Mouse (Mus musculus): Measurements from ENCODE around the gene Dbil5. TPM values are rescaled to one million over a fixed set of nuclear protein-coding genes. Genes with fewer than 3 reads are reported as not detected.
A peak's percentile ranks its signal among the peaks of the same experiment; 100 is the strongest.

Gene Dbil5
- polyA plus RNA-seq, 1 experiment from 2014 or later: 1.3 TPM

DNA sequence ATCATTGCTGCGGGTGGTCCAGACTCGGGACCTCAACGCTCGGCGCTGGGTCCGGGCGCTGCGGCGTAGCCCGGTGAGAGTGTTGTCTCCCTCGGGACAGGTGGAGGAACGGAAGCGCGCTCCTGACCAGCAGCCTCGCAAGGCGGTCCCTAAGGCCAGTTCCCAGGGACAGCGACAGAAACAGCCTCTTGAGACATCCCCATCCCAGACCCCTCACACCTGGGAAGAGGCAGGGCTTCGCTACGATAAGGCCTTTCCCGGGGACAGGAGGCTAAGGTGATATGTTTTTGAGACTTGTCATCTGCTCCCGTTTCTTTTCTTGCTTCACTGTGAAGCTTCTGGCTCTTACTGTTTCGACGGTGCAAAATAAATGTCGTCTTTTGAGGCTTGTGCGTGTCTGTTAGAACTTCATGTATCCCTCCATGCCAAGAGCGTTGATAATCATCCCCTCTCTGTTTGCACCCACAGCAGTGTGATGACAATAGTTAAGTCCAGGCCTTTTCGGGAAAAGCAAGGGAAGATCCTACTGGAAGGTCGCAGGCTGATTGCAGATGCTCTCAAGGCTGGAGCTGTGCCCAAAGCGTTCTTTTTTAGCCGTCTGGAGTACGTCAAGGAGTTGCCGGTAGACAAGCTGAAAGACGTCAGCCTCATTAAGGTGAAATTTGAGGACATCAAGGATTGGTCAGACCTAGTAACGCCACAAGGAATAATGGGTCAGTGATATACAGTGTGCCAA lies 26.6 kb downstream of the Dbil5 start:
- 2% methylated on average over 34 of the region's 34 CpGs for WGBS

DNA sequence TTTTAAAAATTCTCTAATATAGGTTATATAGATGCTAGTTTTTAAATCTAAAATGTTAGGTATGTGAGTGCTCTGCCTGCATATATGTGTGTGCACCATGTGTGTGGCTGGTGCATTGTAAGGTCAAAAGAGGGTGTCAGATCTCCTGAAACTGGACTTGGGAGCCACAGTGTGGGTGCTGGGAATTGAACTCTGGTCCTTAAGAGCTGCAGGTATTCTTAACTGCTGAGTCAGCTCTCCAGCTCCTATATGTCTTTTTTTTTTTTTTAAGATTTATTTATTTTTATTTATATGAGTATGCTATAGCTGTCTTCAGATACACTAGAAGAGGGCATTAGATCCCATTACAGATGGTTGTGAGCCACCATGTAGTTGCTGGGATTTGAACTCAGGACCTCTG lies 29.0 kb downstream of the Dbil5 start:
- no peak for ATAC-seq (ENCODE audit: insufficient number of reproducible peaks, insufficient read depth, low FRiP score, low read depth)
- no peaks in the 10 kb centered on the region for H3K27me3 ChIP-seq (ENCODE audit: control insufficient read depth, insufficient read depth, low read length)
- peaks cover 9% of the 10 kb centered on the region; the same call in 1 of the 2 replicates for H3K4me1 ChIP-seq (ENCODE audit: control insufficient read depth, insufficient read depth, low read length)
- H3K4me3 ChIP-seq (ENCODE audit: low read depth, low read length): no peak overlapping the region
- H3K9ac ChIP-seq (replicated peaks; ENCODE audit: low read depth, low read length): no peak overlapping the region
- peaks cover 19% of the 10 kb centered on the region for H3K36me3 ChIP-seq (ENCODE audit: control insufficient read depth, insufficient read depth, low read length)
- no peak overlapping the region for H3K4me2 ChIP-seq (replicated peaks; ENCODE audit: low read depth, low read length)
- no peak overlapping the region for H3K27ac ChIP-seq (ENCODE audit: low read length)
- H3K9me3 ChIP-seq (ENCODE audit: control insufficient read depth, low read depth, low read length): no peaks in the 10 kb centered on the region

More for the DNA sequence above, 26.6 kb downstream of the Dbil5 start:
- Histone ChIP-seq H3K36me3 (ENCODE audit: control insufficient read depth, insufficient read depth, low read length) (peaks cover 25% of the 10 kb centered on the region), H3K4me1 (ENCODE audit: control insufficient read depth, insufficient read depth, low read length) (peaks cover 9% of the 10 kb centered on the region; the same call in 1 of the 2 replicates), H3K4me2 (replicated peaks; ENCODE audit: low read depth, low read length) (peak overlapping the region; percentile 89), H3K27me3 (ENCODE audit: control insufficient read depth, insufficient read depth, low read length) (no peaks in the 10 kb centered on the region), H3K9ac (replicated peaks; ENCODE audit: low read depth, low read length) (peak overlapping the region; percentile 71), H3K4me3 (ENCODE audit: low read depth, low read length) (peak overlapping the region; percentile 92), H3K9me3 (ENCODE audit: control insufficient read depth, low read depth, low read length) (no peaks in the 10 kb centered on the region), H3K27ac (ENCODE audit: low read length) (peak overlapping the region; percentile 52; the same call in 1 of the 2 replicates)
- peak; percentile 35; the same call in 1 of the 2 replicates for ATAC-seq (ENCODE audit: insufficient number of reproducible peaks, insufficient read depth, low FRiP score, low read depth)

DNA sequence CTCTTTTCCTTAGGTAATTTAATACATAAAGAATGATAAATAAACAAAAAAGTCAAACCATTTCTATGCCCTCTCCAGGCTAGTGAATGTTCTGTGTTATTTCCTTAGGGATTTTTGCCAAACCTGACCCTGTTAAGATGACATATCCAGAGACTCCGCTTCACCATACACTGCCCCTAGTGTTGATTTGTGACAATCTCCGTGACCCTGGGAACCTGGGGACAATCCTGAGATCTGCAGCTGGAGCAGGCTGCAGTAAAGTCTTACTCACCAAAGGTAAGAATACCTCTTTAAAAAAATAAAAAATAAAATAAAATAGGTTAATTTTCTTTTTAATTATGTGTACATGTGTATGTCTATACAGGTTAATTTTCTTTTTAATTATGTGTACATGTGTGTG lies 29.8 kb downstream of the Dbil5 start:
- H3K36me3 ChIP-seq (ENCODE audit: control insufficient read depth, insufficient read depth, low read length): peaks cover 19% of the 10 kb centered on the region
- H3K4me3 ChIP-seq (ENCODE audit: low read depth, low read length): no peak overlapping the region

DNA sequence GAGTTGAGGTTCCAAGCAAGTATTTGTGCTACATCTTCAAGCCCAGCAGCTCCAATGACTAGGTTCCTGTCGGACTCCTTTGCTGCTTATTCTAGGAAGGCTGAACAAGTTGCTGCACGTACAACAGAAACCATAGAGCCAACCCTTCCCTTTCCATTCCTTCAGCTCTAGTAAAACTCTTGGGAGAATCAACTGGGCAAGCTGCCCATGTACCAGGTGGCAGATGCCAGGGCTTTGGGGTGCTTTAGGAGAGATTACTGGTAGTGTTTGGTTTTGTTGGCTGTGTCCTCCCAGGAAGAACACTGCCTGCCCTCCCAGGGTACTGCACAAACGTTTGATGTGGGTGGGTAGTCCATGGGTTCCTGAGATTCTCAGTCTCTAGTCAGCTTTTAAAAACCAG lies 34.6 kb downstream of the Dbil5 start:
- no peak overlapping the region for H3K9ac ChIP-seq (replicated peaks; ENCODE audit: low read depth, low read length)
- no peak overlapping the region for H3K27ac ChIP-seq (ENCODE audit: low read length)

More for the DNA sequence above, 29.8 kb downstream of the Dbil5 start:
- Histone ChIP-seq H3K27ac (ENCODE audit: low read length) (no peak overlapping the region), H3K4me1 (ENCODE audit: control insufficient read depth, insufficient read depth, low read length) (peaks cover 5% of the 10 kb centered on the region; the same call in 1 of the 2 replicates), H3K4me2 (replicated peaks; ENCODE audit: low read depth, low read length) (no peak overlapping the region), H3K9ac (replicated peaks; ENCODE audit: low read depth, low read length) (no peak overlapping the region), H3K9me3 (ENCODE audit: control insufficient read depth, low read depth, low read length) (no peaks in the 10 kb centered on the region), H3K27me3 (ENCODE audit: control insufficient read depth, insufficient read depth, low read length) (no peaks in the 10 kb centered on the region)
- ATAC-seq (ENCODE audit: insufficient number of reproducible peaks, insufficient read depth, low FRiP score, low read depth): no peak
- 53% methylated on average over 2 of the region's 2 CpGs for WGBS

DNA sequence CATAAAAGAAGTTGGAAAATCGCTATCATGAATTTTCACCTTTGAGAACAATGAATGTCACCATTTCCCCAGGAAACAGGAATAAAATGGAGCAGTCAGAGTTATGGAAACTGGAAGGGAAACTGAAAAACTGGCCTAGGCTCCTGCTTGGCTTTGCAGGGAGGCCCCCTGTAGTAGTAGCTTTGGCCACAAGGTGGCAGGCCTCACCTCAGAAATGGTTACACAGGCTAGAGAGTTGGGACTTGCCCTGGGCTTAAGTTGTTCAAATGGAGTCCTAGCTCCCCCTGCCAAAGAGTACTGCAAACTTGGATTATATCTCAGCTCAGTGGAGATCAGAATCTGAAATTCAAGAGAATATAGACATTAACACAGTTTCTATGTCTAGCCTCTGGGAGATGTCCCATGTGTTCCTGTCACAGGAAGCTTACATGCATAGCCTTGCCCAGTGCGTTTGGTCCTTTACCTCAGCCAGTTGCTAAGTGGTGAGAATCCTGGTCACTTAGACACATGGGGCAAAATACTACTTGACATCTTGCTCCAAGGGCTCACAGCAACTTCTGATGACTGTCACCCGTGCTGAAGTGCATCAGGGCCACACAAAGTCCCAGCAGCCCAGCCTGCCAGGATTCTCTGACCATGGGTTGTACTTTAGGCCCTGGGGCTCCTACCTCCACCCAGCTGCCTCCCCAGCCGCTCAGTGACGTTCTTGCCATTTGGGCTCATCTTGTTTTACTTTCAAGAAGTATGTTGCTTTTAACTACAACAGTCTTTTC lies 35.9 kb downstream of the Dbil5 start:
- peaks cover 20% of the 10 kb centered on the region for H3K36me3 ChIP-seq (ENCODE audit: control insufficient read depth, insufficient read depth, low read length)
- no peak overlapping the region for H3K4me3 ChIP-seq (ENCODE audit: low read depth, low read length)
- H3K4me2 ChIP-seq (replicated peaks; ENCODE audit: low read depth, low read length): no peak overlapping the region
- H3K4me1 ChIP-seq (ENCODE audit: control insufficient read depth, insufficient read depth, low read length): no peaks in the 10 kb centered on the region
- WGBS: 42% methylated on average over 5 of the region's 5 CpGs
- H3K27me3 ChIP-seq (ENCODE audit: control insufficient read depth, insufficient read depth, low read length): no peaks in the 10 kb centered on the region
- no peak overlapping the region for H3K27ac ChIP-seq (ENCODE audit: low read length)
- peak; percentile 78; the same call in 1 of the 2 replicates for ATAC-seq (ENCODE audit: insufficient number of reproducible peaks, insufficient read depth, low FRiP score, low read depth)
- H3K9ac ChIP-seq (replicated peaks; ENCODE audit: low read depth, low read length): no peak overlapping the region
- H3K9me3 ChIP-seq (ENCODE audit: control insufficient read depth, low read depth, low read length): no peaks in the 10 kb centered on the region

More for the DNA sequence above, 34.6 kb downstream of the Dbil5 start:
- Histone ChIP-seq H3K4me1 (ENCODE audit: control insufficient read depth, insufficient read depth, low read length) (no peaks in the 10 kb centered on the region), H3K27me3 (ENCODE audit: control insufficient read depth, insufficient read depth, low read length) (no peaks in the 10 kb centered on the region), H3K36me3 (ENCODE audit: control insufficient read depth, insufficient read depth, low read length) (peaks cover 19% of the 10 kb centered on the region), H3K4me2 (replicated peaks; ENCODE audit: low read depth, low read length) (no peak overlapping the region), H3K9me3 (ENCODE audit: control insufficient read depth, low read depth, low read length) (no peaks in the 10 kb centered on the region), H3K4me3 (ENCODE audit: low read depth, low read length) (no peak overlapping the region)
- WGBS: 52% methylated on average over 3 of the region's 3 CpGs
- ATAC-seq (ENCODE audit: insufficient number of reproducible peaks, insufficient read depth, low FRiP score, low read depth): no peak

DNA sequence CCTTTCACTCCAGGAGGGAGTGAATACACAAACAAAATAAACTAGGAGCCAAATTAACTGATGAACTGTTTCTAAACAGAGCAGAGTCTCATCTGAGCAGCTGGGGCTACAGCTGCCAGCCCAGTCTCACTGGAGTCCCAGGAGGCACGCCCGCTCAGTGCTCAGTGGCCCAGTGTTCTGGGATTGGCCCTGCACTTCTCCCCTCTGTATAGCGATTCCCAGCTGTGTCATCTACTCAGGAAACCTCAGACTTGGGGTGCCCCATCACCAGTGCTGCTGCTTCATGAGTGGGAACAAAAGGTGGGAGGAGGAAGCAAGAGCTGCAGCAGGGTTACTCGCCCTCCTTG lies 36.5 kb downstream of the Dbil5 start:
- Histone ChIP-seq H3K36me3 (ENCODE audit: control insufficient read depth, insufficient read depth, low read length) (peaks cover 17% of the 10 kb centered on the region), H3K9me3 (ENCODE audit: control insufficient read depth, low read depth, low read length) (no peaks in the 10 kb centered on the region), H3K4me3 (ENCODE audit: low read depth, low read length) (no peak overlapping the region), H3K4me2 (replicated peaks; ENCODE audit: low read depth, low read length) (no peak overlapping the region), H3K27me3 (ENCODE audit: control insufficient read depth, insufficient read depth, low read length) (no peaks in the 10 kb centered on the region), H3K9ac (replicated peaks; ENCODE audit: low read depth, low read length) (no peak overlapping the region), H3K27ac (ENCODE audit: low read length) (peak overlapping the region; percentile 52; the same call in 1 of the 2 replicates), H3K4me1 (ENCODE audit: control insufficient read depth, insufficient read depth, low read length) (no peaks in the 10 kb centered on the region)
- no peak for ATAC-seq (ENCODE audit: insufficient number of reproducible peaks, insufficient read depth, low FRiP score, low read depth)
- WGBS: 78% methylated on average over 4 of the region's 4 CpGs

DNA sequence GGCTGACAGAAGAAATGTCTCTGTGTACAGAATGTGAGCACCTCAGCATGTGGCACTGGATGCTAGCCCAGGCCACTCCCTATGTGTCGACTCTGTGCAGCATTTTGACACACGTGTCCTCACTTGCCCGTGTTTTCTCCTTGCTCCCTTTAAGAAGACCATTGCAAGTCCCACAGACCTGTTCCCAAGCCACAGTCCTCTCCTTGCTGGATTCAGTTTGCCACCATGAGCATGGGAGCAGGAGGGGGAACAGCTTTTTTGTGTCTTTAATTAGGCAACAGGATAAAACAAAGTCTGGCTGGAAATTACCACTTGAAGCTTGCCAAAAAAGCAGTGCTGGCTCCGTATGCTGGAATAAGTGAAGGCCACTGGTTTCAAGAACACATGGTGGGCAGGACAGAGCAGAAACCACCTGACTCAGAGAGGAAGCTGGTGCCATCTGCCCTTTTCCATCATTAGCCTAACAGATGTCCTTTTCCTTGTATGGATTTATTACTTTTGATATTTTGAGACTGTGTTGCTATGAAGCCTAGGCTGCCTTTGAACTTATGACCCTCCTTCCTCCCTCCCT lies 38.1 kb downstream of the Dbil5 start:
- H3K27ac ChIP-seq (ENCODE audit: low read length): 0 out of 2 replicates have a peak overlapping the region, but pooled peaks have one; percentile 10
- no peaks in the 10 kb centered on the region for H3K27me3 ChIP-seq (ENCODE audit: control insufficient read depth, insufficient read depth, low read length)
- no peak overlapping the region for H3K9ac ChIP-seq (replicated peaks; ENCODE audit: low read depth, low read length)
- ATAC-seq (ENCODE audit: insufficient number of reproducible peaks, insufficient read depth, low FRiP score, low read depth): no peak
- H3K4me2 ChIP-seq (replicated peaks; ENCODE audit: low read depth, low read length): no peak overlapping the region
- no peaks in the 10 kb centered on the region for H3K4me1 ChIP-seq (ENCODE audit: control insufficient read depth, insufficient read depth, low read length)
- H3K36me3 ChIP-seq (ENCODE audit: control insufficient read depth, insufficient read depth, low read length): peaks cover 10% of the 10 kb centered on the region
- WGBS: 68% methylated on average over 4 of the region's 4 CpGs
- no peak overlapping the region for H3K4me3 ChIP-seq (ENCODE audit: low read depth, low read length)
- H3K9me3 ChIP-seq (ENCODE audit: control insufficient read depth, low read depth, low read length): no peaks in the 10 kb centered on the region

GRCm38 (mm10) chr11:76256129-76256528 lies 38.7 kb downstream of the Dbil5 start:
- Histone ChIP-seq H3K9me3 (ENCODE audit: control insufficient read depth, low read depth, low read length) (no peaks in the 10 kb centered on the region), H3K4me1 (ENCODE audit: control insufficient read depth, insufficient read depth, low read length) (no peaks in the 10 kb centered on the region), H3K36me3 (ENCODE audit: control insufficient read depth, insufficient read depth, low read length) (peaks cover 13% of the 10 kb centered on the region), H3K27ac (ENCODE audit: low read length) (no peak overlapping the region), H3K4me2 (replicated peaks; ENCODE audit: low read depth, low read length) (no peak overlapping the region), H3K9ac (replicated peaks; ENCODE audit: low read depth, low read length) (no peak overlapping the region), H3K4me3 (ENCODE audit: low read depth, low read length) (no peak overlapping the region), H3K27me3 (ENCODE audit: control insufficient read depth, insufficient read depth, low read length) (no peaks in the 10 kb centered on the region)
- ATAC-seq (ENCODE audit: insufficient number of reproducible peaks, insufficient read depth, low FRiP score, low read depth): no peak
- 31% methylated on average over 5 of the region's 5 CpGs for WGBS

Measured in stomach, embryonic 14.5 days (tissue).